Mouse (Mus musculus) myocyte (in vitro differentiated cells): ENCODE measurements around the gene Cavin2. TPM values are rescaled to one million over a fixed set of nuclear protein-coding genes. Genes with fewer than 3 reads are reported as not detected.

Source experiments
- H3K27me3 ChIP-seq: one replicate; pipeline ENCODE4 v1.6.1; 2011; ENCODE audit not compliant: control insufficient read depth, insufficient read depth, insufficient read length
- H3K36me3 ChIP-seq: one replicate; pipeline ENCODE4 v1.6.1; 2011; ENCODE audit not compliant: control insufficient read depth, insufficient read depth
- H3K4me2 ChIP-seq: one replicate; pipeline ENCODE4 v1.6.1; 2011; ENCODE audit warnings: low read depth, control low read depth
- H3K4me3 ChIP-seq: one replicate; pipeline ENCODE4 v1.5.1; 2011; ENCODE audit warnings: mild to moderate bottlenecking, control low read depth, moderate library complexity
- H3K79me2 ChIP-seq: one replicate; pipeline ENCODE4 v1.6.1; 2011; ENCODE audit not compliant: control insufficient read depth, insufficient read depth
- H3ac ChIP-seq: one replicate; pipeline ENCODE4 v1.6.1; 2011; ENCODE audit not compliant: control insufficient read depth, insufficient read length
- E2F4 ChIP-seq: IDR thresholded peaks from one replicate; pipeline ENCODE4 v1.6.1; 2011; ENCODE audit warnings: mild to moderate bottlenecking, control low read depth, moderate library complexity; ENCODE audit not compliant: insufficient read depth
- USF1 ChIP-seq: IDR thresholded peaks from one replicate; pipeline ENCODE4 v1.6.1; 2011; ENCODE audit warnings: low read depth, mild to moderate bottlenecking, control low read depth, moderate library complexity
- polyA plus RNA-seq: library from polyadenylated mRNA; unstranded; fragments of >200 nt; fragmentation: generic; extraction: Trizol; gene quantifications from one replicate; pipeline ENCODE4 v1.2.1, GENCODE M21; 2012; ENCODE audit warnings: missing spikeins

The Cavin2 gene
- polyA plus RNA-seq, 1 experiment, result 4.0 TPM

GRCm38 (mm10) chr1:51349291-51349967 lies 60.5 kb downstream of the Cavin2 start:
- Histone ChIP-seq H3K27me3 (no peaks in the 10 kb centered on the region), H3ac (no peak overlapping the region), H3K79me2 (no peaks in the 10 kb centered on the region), H3K4me2 (no peak overlapping the region), H3K4me3 (no peak overlapping the region), H3K36me3 (no peaks in the 10 kb centered on the region)
- no peak for TF ChIP-seq USF1
- no peak for TF ChIP-seq E2F4

Other genes starting within 250 kb of the Cavin2 start
- 21.2 TPM for gene Nabp1, start 189.3 kb downstream of the Cavin2 start, polyA plus RNA-seq